Mouse (Mus musculus) heart, adult 9 months (tissue): ENCODE data around the gene Cntn4.
A peak's percentile ranks its signal among the peaks of the same experiment; 100 is the strongest.

Source experiments
- DNase-seq, 2 experiments: peaks; one replicate each; pipeline ENCODE4 v3.0.0; 2022; ENCODE audit warnings: low spot score in 2 of 2

The Cntn4 gene

GRCm38 (mm10) chr6:106463857-106464256 lies 786.4 kb downstream of the Cntn4 start:
- DNase-seq, result peak; percentile 10 to 16

- no peak for DNase-seq
These were observed 788.3 kb downstream of the Cntn4 start for GRCm38 (mm10) chr6:106465766-106466165.

GRCm38 (mm10) chr6:106466267-106467029 lies 789.0 kb downstream of the Cntn4 start:
- no peak for DNase-seq

GRCm38 (mm10) chr6:106471840-106472608 lies 794.6 kb downstream of the Cntn4 start:
- no peak for DNase-seq

GRCm38 (mm10) chr6:106473871-106474270 lies 796.4 kb downstream of the Cntn4 start:
- DNase-seq, result no peak

- no peak for DNase-seq
These were observed 804.1 kb downstream of the Cntn4 start for GRCm38 (mm10) chr6:106481533-106481932.

- DNase-seq, result no peak
These were observed 818.8 kb downstream of the Cntn4 start for GRCm38 (mm10) chr6:106496303-106496702.

- DNase-seq, result no peak
These were observed 821.7 kb downstream of the Cntn4 start for GRCm38 (mm10) chr6:106499166-106499565.

- DNase-seq, result no peak
These were observed 826.5 kb downstream of the Cntn4 start for GRCm38 (mm10) chr6:106503961-106504360.

- DNase-seq, result no peak
These were observed 842.9 kb downstream of the Cntn4 start for GRCm38 (mm10) chr6:106520367-106520766.

GRCm38 (mm10) chr6:106543500-106543899 lies 866.0 kb downstream of the Cntn4 start:
- DNase-seq, result no peak

GRCm38 (mm10) chr6:106561649-106562048 lies 884.2 kb downstream of the Cntn4 start:
- DNase-seq, result no peak

GRCm38 (mm10) chr6:106565316-106565715 lies 887.9 kb downstream of the Cntn4 start:
- DNase-seq, result peak; percentile 1 to 3

GRCm38 (mm10) chr6:106565769-106566459 lies 888.5 kb downstream of the Cntn4 start:
- no peak for DNase-seq

- DNase-seq, result no peak
These were observed 889.6 kb downstream of the Cntn4 start for GRCm38 (mm10) chr6:106566929-106567621.

- no peak for DNase-seq
These were observed 902.7 kb downstream of the Cntn4 start for GRCm38 (mm10) chr6:106580124-106580523.

- DNase-seq, result no peak
These were observed 916.3 kb downstream of the Cntn4 start for GRCm38 (mm10) chr6:106593756-106594155.

GRCm38 (mm10) chr6:106617081-106617480 lies 939.6 kb downstream of the Cntn4 start:
- no peak for DNase-seq

- DNase-seq, result no peak
These were observed 943.8 kb downstream of the Cntn4 start for GRCm38 (mm10) chr6:106621188-106621749.

- DNase-seq, result no peak
These were observed 965.6 kb downstream of the Cntn4 start for GRCm38 (mm10) chr6:106643026-106643425.

- peak in 1 of 2 experiments; percentile 3 for DNase-seq
These were observed 968.2 kb downstream of the Cntn4 start for GRCm38 (mm10) chr6:106645496-106646211.
